Mouse (Mus musculus) megakaryocyte, embryonic 14.5 days (primary cell): Measurements from ENCODE around the gene Col8a1.

ENCODE experiments used
- FLI1 ChIP-seq: IDR thresholded peaks from 2 replicates; pipeline ENCODE4 v1.6.1; 2012; ENCODE audit warnings: low read length, inconsistent platforms, mixed read lengths
- GATA1 ChIP-seq: IDR thresholded peaks from 3 replicates; pipeline ENCODE4 v1.6.1; 2012; ENCODE audit warnings: mixed read lengths, low read length, inconsistent platforms, borderline replicate concordance

DNA sequence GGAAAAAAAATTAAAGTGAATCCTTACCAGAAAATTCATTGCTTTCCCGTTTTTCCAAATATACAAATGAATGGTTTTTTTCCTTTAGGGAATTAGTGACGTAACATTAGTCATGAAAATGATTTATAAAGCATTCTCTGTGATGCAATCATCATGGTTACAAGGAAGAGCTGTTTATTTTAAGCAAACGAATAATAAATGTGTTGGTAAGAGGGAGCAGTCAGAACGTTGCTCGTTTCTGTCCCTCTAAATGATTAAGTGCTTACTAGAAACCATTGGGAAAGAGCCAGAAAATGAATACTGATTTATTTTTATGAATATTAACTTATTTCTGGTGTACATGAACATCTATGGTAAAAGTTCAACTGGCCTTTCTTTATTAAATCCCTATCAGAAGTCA is 119.8 kb downstream of the Col8a1 start:
- TF ChIP-seq GATA1 (no peak), FLI1 (no peak)
